Mouse (Mus musculus): ENCODE data around the gene Arl10.
A peak's percentile ranks its signal among the peaks of the same experiment; 100 is the strongest.

Gene Arl10

GRCm38 (mm10) chr13:54574854-54575481 is at the start of gene Arl10:
TSS of gene Arl10 (plus strand) at chr13:54575015.
- peak; percentile 86 for DNase-seq (ENCODE audit: low spot score)

- no peak for DNase-seq (ENCODE audit: low spot score)
Observed at GRCm38 (mm10) chr13:54527140-54527539, 47.7 kb upstream of the Arl10 start.

GRCm38 (mm10) chr13:54532134-54532533 is 42.7 kb upstream of the Arl10 start:
- no peak for DNase-seq (ENCODE audit: low spot score)

- no peak for DNase-seq (ENCODE audit: low spot score)
Observed at GRCm38 (mm10) chr13:54548036-54548435, 26.8 kb upstream of the Arl10 start.

GRCm38 (mm10) chr13:54556176-54556575 is 18.6 kb upstream of the Arl10 start:
- no peak for DNase-seq (ENCODE audit: low spot score)

- no peak for DNase-seq (ENCODE audit: low spot score)
Observed at GRCm38 (mm10) chr13:54556796-54557195, 18.0 kb upstream of the Arl10 start.

GRCm38 (mm10) chr13:54557652-54558051 is 17.2 kb upstream of the Arl10 start:
- DNase-seq (ENCODE audit: low spot score): no peak

- DNase-seq (ENCODE audit: low spot score): no peak
Observed at GRCm38 (mm10) chr13:54559656-54560055, 15.2 kb upstream of the Arl10 start.

GRCm38 (mm10) chr13:54560608-54561007 is 14.2 kb upstream of the Arl10 start:
- no peak for DNase-seq (ENCODE audit: low spot score)

GRCm38 (mm10) chr13:54562562-54562961 is 12.3 kb upstream of the Arl10 start:
- DNase-seq (ENCODE audit: low spot score): no peak

GRCm38 (mm10) chr13:54564232-54565200 is 10.3 kb upstream of the Arl10 start:
- DNase-seq (ENCODE audit: low spot score): peak; percentile 49

- DNase-seq (ENCODE audit: low spot score): peak; percentile 90
Observed at GRCm38 (mm10) chr13:54565201-54565581, 9.6 kb upstream of the Arl10 start, which contains the start of gene 4833439L19Rik. TSS of gene 4833439L19Rik (minus strand) at chr13:54565435.

GRCm38 (mm10) chr13:54565594-54566345 is 9.0 kb upstream of the Arl10 start:
- peak; percentile 64 for DNase-seq (ENCODE audit: low spot score)

- no peak for DNase-seq (ENCODE audit: low spot score)
Observed at GRCm38 (mm10) chr13:54568380-54568779, 6.4 kb upstream of the Arl10 start.

GRCm38 (mm10) chr13:54569282-54569681 is 5.5 kb upstream of the Arl10 start:
- no peak for DNase-seq (ENCODE audit: low spot score)

GRCm38 (mm10) chr13:54570736-54571135 is 4.1 kb upstream of the Arl10 start:
- no peak for DNase-seq (ENCODE audit: low spot score)

GRCm38 (mm10) chr13:54571637-54572036 is 3.2 kb upstream of the Arl10 start:
- DNase-seq (ENCODE audit: low spot score): no peak

GRCm38 (mm10) chr13:54572621-54573020 is 2.2 kb upstream of the Arl10 start:
- no peak for DNase-seq (ENCODE audit: low spot score)

GRCm38 (mm10) chr13:54575489-54575888 is 674 bp downstream of the Arl10 start:
- DNase-seq (ENCODE audit: low spot score): no peak

GRCm38 (mm10) chr13:54577652-54578507 is 3.1 kb downstream of the Arl10 start:
- DNase-seq (ENCODE audit: low spot score): no peak

- DNase-seq (ENCODE audit: low spot score): no peak
Observed at GRCm38 (mm10) chr13:54581385-54581784, 6.6 kb downstream of the Arl10 start.

All from yolk sac, embryonic 10.5 days (tissue).